Mouse (Mus musculus): ENCODE data around the gene Galnt17. TPM values are rescaled to one million over a fixed set of nuclear protein-coding genes. Genes with fewer than 3 reads are reported as not detected.

Galnt17 gene
- total and polyA plus RNA-seq, 2 experiments, result 0.01 to 0.09 TPM

DNA sequence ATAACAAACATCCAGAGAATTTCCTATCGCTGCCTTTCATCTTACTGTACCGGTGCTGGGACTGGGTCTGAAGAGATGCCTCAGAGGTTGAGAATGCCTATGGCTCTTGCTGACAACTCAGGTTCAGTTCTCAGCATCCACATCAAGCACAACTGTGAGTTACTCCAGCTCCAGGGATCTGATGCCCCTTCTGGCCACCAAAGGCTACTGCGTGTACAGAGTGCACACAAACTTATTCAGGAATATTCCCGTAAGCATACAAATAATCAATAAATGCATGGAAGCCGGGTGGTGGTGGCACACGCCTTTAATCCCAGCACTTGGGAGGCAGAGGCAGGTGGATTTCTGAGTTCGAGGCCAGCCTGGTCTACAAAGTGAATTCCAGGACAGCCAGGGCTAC is 232.5 kb downstream of the Galnt17 start:
- DNase-seq (ENCODE audit: extremely low read depth, low read depth, low spot score), result no peak

DNA sequence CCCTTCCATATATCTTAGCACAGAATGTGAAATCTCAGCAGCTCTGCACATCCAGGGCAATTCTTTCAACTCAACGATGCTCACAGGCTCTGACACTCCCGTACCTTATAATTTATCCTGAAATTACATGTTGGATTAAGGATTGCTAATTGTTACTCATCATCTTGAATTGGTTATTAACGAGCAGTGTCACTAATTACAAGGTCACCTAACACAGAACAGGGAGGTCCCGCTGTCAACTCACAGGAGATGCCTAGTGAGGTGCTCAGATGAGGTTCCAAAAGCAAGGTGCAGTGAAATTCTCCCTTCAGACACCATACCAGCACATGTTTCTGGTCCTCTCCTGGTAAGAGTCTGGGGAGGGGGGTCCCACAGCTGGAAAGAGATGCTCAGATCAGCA is 234.0 kb downstream of the Galnt17 start:
- Histone ChIP-seq H3K27me3 (ENCODE audit: control insufficient read depth, insufficient read depth, low read length) (no peaks in the 10 kb centered on the region), H3K9ac (ENCODE audit: low read depth, low read length) (no peak overlapping the region), H3K4me1 (ENCODE audit: control insufficient read depth, insufficient read depth, low read length) (no peaks in the 10 kb centered on the region), H3K4me3 (ENCODE audit: insufficient read depth, low read depth, low read length) (no peak overlapping the region), H3K27ac (replicated peaks; ENCODE audit: insufficient read depth, low read depth, low read length) (no peak overlapping the region), H3K79me2 (ENCODE audit: control insufficient read depth, insufficient read depth, low read length) (no peaks in the 10 kb centered on the region), H3K36me3 (ENCODE audit: control insufficient read depth, insufficient read depth, low read length) (no peaks in the 10 kb centered on the region)
- 78% methylated on average over 4 of the region's 4 CpGs for WGBS
- no peak for DNase-seq (ENCODE audit: extremely low read depth, low read depth, low spot score)
- TF ChIP-seq POLR2A (IDR thresholded peaks at IDR 0.05; ENCODE audit: extremely low read depth, insufficient read depth, low read length), result no peak
- TF ChIP-seq CTCF (IDR thresholded peaks at IDR 0.05; ENCODE audit: low read depth, low read length), result no peak

More for the DNA sequence above, 232.5 kb downstream of the Galnt17 start:
- Histone ChIP-seq H3K27me3 (ENCODE audit: control insufficient read depth, insufficient read depth, low read length) (no peaks in the 10 kb centered on the region), H3K4me1 (ENCODE audit: control insufficient read depth, insufficient read depth, low read length) (no peaks in the 10 kb centered on the region), H3K79me2 (ENCODE audit: control insufficient read depth, insufficient read depth, low read length) (no peaks in the 10 kb centered on the region), H3K4me3 (ENCODE audit: insufficient read depth, low read depth, low read length) (no peak overlapping the region), H3K27ac (replicated peaks; ENCODE audit: insufficient read depth, low read depth, low read length) (no peak overlapping the region), H3K9ac (ENCODE audit: low read depth, low read length) (no peak overlapping the region), H3K36me3 (ENCODE audit: control insufficient read depth, insufficient read depth, low read length) (no peaks in the 10 kb centered on the region)
- TF ChIP-seq POLR2A (IDR thresholded peaks at IDR 0.05; ENCODE audit: extremely low read depth, insufficient read depth, low read length), result no peak
- 81% methylated on average over 7 of the region's 7 CpGs for WGBS

DNA sequence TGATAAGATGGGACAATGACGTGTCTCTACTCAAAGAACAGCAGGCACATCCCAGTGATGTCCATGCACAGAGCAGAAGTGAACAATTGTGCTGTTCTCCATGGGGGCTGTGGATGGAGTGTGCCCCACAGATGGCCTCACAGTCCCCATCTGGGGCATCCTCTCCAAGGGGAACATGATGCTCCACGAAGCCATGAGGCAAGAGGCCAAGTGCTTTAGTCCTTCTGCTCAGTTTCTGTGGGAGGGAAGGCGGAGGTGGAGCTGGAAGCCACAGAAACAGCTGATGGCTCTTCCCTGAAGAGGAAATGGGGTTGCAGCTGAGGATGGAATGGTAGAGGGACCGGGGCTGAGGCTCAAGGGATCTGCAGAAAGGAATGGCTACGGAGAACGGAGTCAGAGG is 243.1 kb downstream of the Galnt17 start:
- H3K9ac ChIP-seq (ENCODE audit: low read depth, low read length), result no peak overlapping the region
- no peak overlapping the region for H3K27ac ChIP-seq (replicated peaks; ENCODE audit: insufficient read depth, low read depth, low read length)
- no peaks in the 10 kb centered on the region for H3K79me2 ChIP-seq (ENCODE audit: control insufficient read depth, insufficient read depth, low read length)
- H3K36me3 ChIP-seq (ENCODE audit: control insufficient read depth, insufficient read depth, low read length), result no peaks in the 10 kb centered on the region
- no peak overlapping the region for H3K4me3 ChIP-seq (ENCODE audit: insufficient read depth, low read depth, low read length)
- TF ChIP-seq POLR2A (IDR thresholded peaks at IDR 0.05; ENCODE audit: extremely low read depth, insufficient read depth, low read length), result no peak
- DNase-seq (ENCODE audit: extremely low read depth, low read depth, low spot score), result no peak
- H3K4me1 ChIP-seq (ENCODE audit: control insufficient read depth, insufficient read depth, low read length), result no peaks in the 10 kb centered on the region
- no peaks in the 10 kb centered on the region for H3K27me3 ChIP-seq (ENCODE audit: control insufficient read depth, insufficient read depth, low read length)
- WGBS, result 81% methylated on average over 6 of the region's 6 CpGs

DNA sequence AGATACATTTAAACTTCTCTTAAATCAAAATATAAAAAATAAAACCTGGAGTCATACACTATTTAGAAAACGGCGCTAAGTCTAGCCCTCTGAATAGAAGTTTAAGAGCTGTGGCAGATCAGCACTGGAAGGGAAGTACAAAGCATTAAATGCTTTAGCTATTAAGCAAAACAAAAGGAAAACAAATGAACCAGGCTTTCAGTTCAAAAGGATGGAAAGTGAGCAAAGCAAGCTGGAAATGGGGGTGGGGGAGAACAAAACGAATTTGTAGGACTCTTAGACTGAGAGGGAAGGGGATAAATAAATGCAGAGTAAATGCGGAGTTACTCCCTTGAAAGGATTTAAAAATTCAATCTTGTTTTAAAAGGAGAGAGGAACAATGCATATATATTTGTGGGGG is 259.8 kb downstream of the Galnt17 start:
- no peak for DNase-seq (ENCODE audit: extremely low read depth, low read depth, low spot score)
- Histone ChIP-seq H3K27ac (replicated peaks; ENCODE audit: insufficient read depth, low read depth, low read length) (no peak overlapping the region), H3K27me3 (ENCODE audit: control insufficient read depth, insufficient read depth, low read length) (no peaks in the 10 kb centered on the region), H3K36me3 (ENCODE audit: control insufficient read depth, insufficient read depth, low read length) (no peaks in the 10 kb centered on the region), H3K79me2 (ENCODE audit: control insufficient read depth, insufficient read depth, low read length) (no peaks in the 10 kb centered on the region), H3K9ac (ENCODE audit: low read depth, low read length) (no peak overlapping the region), H3K4me3 (ENCODE audit: insufficient read depth, low read depth, low read length) (no peak overlapping the region), H3K4me1 (ENCODE audit: control insufficient read depth, insufficient read depth, low read length) (no peaks in the 10 kb centered on the region)
- 65% methylated on average over 4 of the region's 4 CpGs for WGBS
- TF ChIP-seq POLR2A (IDR thresholded peaks at IDR 0.05; ENCODE audit: extremely low read depth, insufficient read depth, low read length) (no peak), CTCF (IDR thresholded peaks at IDR 0.05; ENCODE audit: low read depth, low read length) (no peak)

DNA sequence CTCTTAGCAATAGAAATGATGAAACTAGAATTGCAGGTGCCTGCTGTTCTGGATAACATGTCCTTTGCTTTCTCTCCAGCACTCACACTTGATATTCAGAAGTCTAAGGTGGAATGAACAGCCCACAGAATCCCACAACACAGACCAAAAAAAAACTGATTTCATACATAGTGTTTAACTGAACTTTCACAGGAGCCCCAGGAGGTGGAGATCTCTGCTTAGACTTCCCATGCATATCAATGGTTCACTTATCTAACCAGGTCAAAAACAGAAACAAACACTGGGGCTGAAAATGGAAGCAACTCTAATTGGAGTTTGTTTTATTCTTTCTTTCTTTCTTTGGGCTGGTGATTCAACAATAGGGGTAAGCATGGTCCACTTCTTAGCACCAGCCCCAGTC is 265.2 kb downstream of the Galnt17 start:
- DNase-seq (ENCODE audit: extremely low read depth, low read depth, low spot score), result no peak
- H3K27me3 ChIP-seq (ENCODE audit: control insufficient read depth, insufficient read depth, low read length), result no peaks in the 10 kb centered on the region
- H3K4me1 ChIP-seq (ENCODE audit: control insufficient read depth, insufficient read depth, low read length), result no peaks in the 10 kb centered on the region
- no peaks in the 10 kb centered on the region for H3K36me3 ChIP-seq (ENCODE audit: control insufficient read depth, insufficient read depth, low read length)
- no peak overlapping the region for H3K9ac ChIP-seq (ENCODE audit: low read depth, low read length)
- TF ChIP-seq POLR2A (IDR thresholded peaks at IDR 0.05; ENCODE audit: extremely low read depth, insufficient read depth, low read length) (no peak), CTCF (IDR thresholded peaks at IDR 0.05; ENCODE audit: low read depth, low read length) (no peak)
- H3K27ac ChIP-seq (replicated peaks; ENCODE audit: insufficient read depth, low read depth, low read length), result no peak overlapping the region
- H3K79me2 ChIP-seq (ENCODE audit: control insufficient read depth, insufficient read depth, low read length), result no peaks in the 10 kb centered on the region
- H3K4me3 ChIP-seq (ENCODE audit: insufficient read depth, low read depth, low read length), result no peak overlapping the region

DNA sequence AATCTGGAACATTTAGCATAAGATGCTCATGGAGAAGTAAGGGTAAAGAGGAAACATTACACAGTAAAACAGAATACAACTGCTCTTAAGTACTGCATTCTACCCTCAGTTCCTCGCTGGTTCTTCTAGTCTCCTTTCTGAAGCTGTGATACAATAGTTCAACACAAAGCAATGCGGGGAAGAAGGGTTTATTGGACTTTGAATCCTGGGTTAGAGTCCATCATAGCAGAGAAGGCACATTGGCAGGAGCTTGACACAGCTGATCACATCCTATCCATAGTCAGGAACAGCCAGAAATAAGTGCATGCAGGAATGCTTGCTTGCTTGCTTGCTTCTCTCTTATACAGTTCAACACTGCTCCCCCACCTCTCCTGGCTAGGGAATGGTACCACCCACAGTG is 267.9 kb downstream of the Galnt17 start:
- Histone ChIP-seq H3K79me2 (ENCODE audit: control insufficient read depth, insufficient read depth, low read length) (no peaks in the 10 kb centered on the region), H3K4me3 (ENCODE audit: insufficient read depth, low read depth, low read length) (no peak overlapping the region), H3K27ac (replicated peaks; ENCODE audit: insufficient read depth, low read depth, low read length) (no peak overlapping the region), H3K9ac (ENCODE audit: low read depth, low read length) (no peak overlapping the region), H3K36me3 (ENCODE audit: control insufficient read depth, insufficient read depth, low read length) (no peaks in the 10 kb centered on the region), H3K27me3 (ENCODE audit: control insufficient read depth, insufficient read depth, low read length) (no peaks in the 10 kb centered on the region), H3K4me1 (ENCODE audit: control insufficient read depth, insufficient read depth, low read length) (no peaks in the 10 kb centered on the region)
- TF ChIP-seq CTCF (IDR thresholded peaks at IDR 0.05; ENCODE audit: low read depth, low read length) (no peak), POLR2A (IDR thresholded peaks at IDR 0.05; ENCODE audit: extremely low read depth, insufficient read depth, low read length) (no peak)
- WGBS, result 66% methylated on average over 2 of the region's 2 CpGs
- DNase-seq (ENCODE audit: extremely low read depth, low read depth, low spot score), result peak; percentile 34

Data from liver, adult 2 months (tissue).